Comparison of ENCODE assay signal across 13 mouse cellular contexts in the genomic region with DNA sequence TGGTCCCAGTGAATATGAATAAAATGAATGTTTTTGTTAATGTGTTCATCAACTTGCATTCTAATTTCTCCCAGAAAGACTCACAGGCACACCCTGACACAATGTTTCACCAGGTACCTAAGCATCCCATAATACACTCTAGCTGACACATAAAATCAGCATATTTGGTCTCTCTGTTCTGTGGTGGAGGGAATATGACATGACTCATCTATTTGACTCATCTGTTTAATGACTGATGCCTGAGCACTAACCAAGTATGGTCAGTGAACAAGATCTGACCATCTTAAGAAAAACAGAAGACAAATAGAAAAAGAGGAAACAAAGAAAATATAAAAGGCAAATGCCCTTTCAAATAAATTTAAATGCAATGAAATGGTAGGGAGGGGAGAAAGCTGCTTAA.
"Had no signal": no experiment of that assay in that cellular context is flagged by ENCODE, and none has a peak within 500 bp of the region (broad histone marks: within the 10 kb centered on the region; RNA-seq: fewer than 3 reads in every experiment).

No protein-coding gene starts in this region.

- H3K4me3 ChIP-seq: midbrain, embryonic 10.5 days; midbrain, embryonic 12.5 days; neural tube, embryonic 12.5 days had no signal

- H3K27me3 ChIP-seq: midbrain, embryonic 12.5 days; neural tube, embryonic 12.5 days had no signal

- H3K36me3 ChIP-seq: midbrain, embryonic 10.5 days; midbrain, embryonic 12.5 days; neural tube, embryonic 12.5 days had no signal

- H3K9me3 ChIP-seq: midbrain, embryonic 10.5 days; midbrain, embryonic 12.5 days; neural tube, embryonic 12.5 days had no signal

- DNase-seq: lung, adult 18-20 months; lung, embryonic 14.5 days; lung, postnatal 10 days; lung, postnatal 4 days; midbrain, embryonic 14.5 days; right cerebral cortex, postnatal 14 days; thymus, adult 18-20 months; thymus, postnatal 14 days; thymus, postnatal 36 days had no signal

- H3K27ac ChIP-seq: midbrain, embryonic 10.5 days; midbrain, embryonic 12.5 days; neural tube, embryonic 12.5 days had no signal

- H3K4me1 ChIP-seq: midbrain, embryonic 10.5 days; midbrain, embryonic 12.5 days; neural tube, embryonic 12.5 days had no signal

- H3K9ac ChIP-seq: lung, embryonic 14.5 days; midbrain, embryonic 12.5 days; neural tube, embryonic 12.5 days had no signal

- H3K4me2 ChIP-seq: lung, embryonic 14.5 days; midbrain, embryonic 12.5 days; neural tube, embryonic 12.5 days had no signal

- ATAC-seq: midbrain, embryonic 16.5 days had no signal
